Mouse (Mus musculus): Measurements from ENCODE around the gene Vav3. TPM values are rescaled to one million over a fixed set of nuclear protein-coding genes. Genes with fewer than 3 reads are reported as not detected.

The Vav3 gene
- polyA plus RNA-seq, 1 experiment from 2014 or later = 12.9 TPM

GRCm38 (mm10) chr3:109640796-109641195, 300.3 kb downstream of the Vav3 start:
- Histone ChIP-seq H3K27ac (ENCODE audit: low read depth, low read length) (no peak overlapping the region), H3K4me3 (ENCODE audit: low read depth, low read length) (no peak overlapping the region), H3K9me3 (replicated peaks; ENCODE audit: control insufficient read depth, low read length) (no peaks in the 10 kb centered on the region), H3K4me2 (no peak overlapping the region), H3K27me3 (ENCODE audit: control insufficient read depth, insufficient read depth, low read length) (no peaks in the 10 kb centered on the region), H3K36me3 (ENCODE audit: control insufficient read depth, insufficient read depth, low read length) (no peaks in the 10 kb centered on the region), H3K4me1 (ENCODE audit: control insufficient read depth, insufficient read depth, low read length) (no peaks in the 10 kb centered on the region), H3K9ac (ENCODE audit: low read depth, low read length) (no peak overlapping the region)
- WGBS (ENCODE audit: insufficient replicate concordance) = 82% methylated on average over 4 of the region's 4 CpGs
- ATAC-seq (replicated peaks; ENCODE audit: insufficient number of reproducible peaks, low FRiP score, low TSS enrichment) = no peak

- no peaks in the 10 kb centered on the region for H3K36me3 ChIP-seq (ENCODE audit: control insufficient read depth, insufficient read depth, low read length)
- no peak overlapping the region for H3K9ac ChIP-seq (ENCODE audit: low read depth, low read length)
- no peak overlapping the region for H3K4me3 ChIP-seq (ENCODE audit: low read depth, low read length)
- no peaks in the 10 kb centered on the region for H3K9me3 ChIP-seq (replicated peaks; ENCODE audit: control insufficient read depth, low read length)
- whole genome bisulfite sequencing (ENCODE audit: insufficient replicate concordance) = 86% methylated on average over 2 of the region's 2 CpGs
- ATAC-seq (replicated peaks; ENCODE audit: insufficient number of reproducible peaks, low FRiP score, low TSS enrichment) = no peak
- no peak overlapping the region for H3K27ac ChIP-seq (ENCODE audit: low read depth, low read length)
- H3K4me1 ChIP-seq (ENCODE audit: control insufficient read depth, insufficient read depth, low read length) = no peaks in the 10 kb centered on the region
- H3K27me3 ChIP-seq (ENCODE audit: control insufficient read depth, insufficient read depth, low read length) = no peaks in the 10 kb centered on the region
- H3K4me2 ChIP-seq = no peak overlapping the region
Measured at GRCm38 (mm10) chr3:109648242-109648641, 307.8 kb downstream of the Vav3 start.

GRCm38 (mm10) chr3:109651479-109651878, 311.0 kb downstream of the Vav3 start:
- Histone ChIP-seq H3K27ac (ENCODE audit: low read depth, low read length) (no peak overlapping the region), H3K4me1 (ENCODE audit: control insufficient read depth, insufficient read depth, low read length) (no peaks in the 10 kb centered on the region), H3K36me3 (ENCODE audit: control insufficient read depth, insufficient read depth, low read length) (no peaks in the 10 kb centered on the region), H3K4me2 (no peak overlapping the region), H3K4me3 (ENCODE audit: low read depth, low read length) (no peak overlapping the region), H3K9ac (ENCODE audit: low read depth, low read length) (no peak overlapping the region), H3K27me3 (ENCODE audit: control insufficient read depth, insufficient read depth, low read length) (no peaks in the 10 kb centered on the region), H3K9me3 (replicated peaks; ENCODE audit: control insufficient read depth, low read length) (no peaks in the 10 kb centered on the region)
- 87% methylated on average over 3 of the region's 3 CpGs for WGBS (ENCODE audit: insufficient replicate concordance)
- no peak for ATAC-seq (replicated peaks; ENCODE audit: insufficient number of reproducible peaks, low FRiP score, low TSS enrichment)

- 81% methylated on average over 12 of the region's 12 CpGs for WGBS (ENCODE audit: insufficient replicate concordance)
- Histone ChIP-seq H3K4me1 (ENCODE audit: control insufficient read depth, insufficient read depth, low read length) (no peaks in the 10 kb centered on the region), H3K36me3 (ENCODE audit: control insufficient read depth, insufficient read depth, low read length) (no peaks in the 10 kb centered on the region), H3K9ac (ENCODE audit: low read depth, low read length) (no peak overlapping the region), H3K4me3 (ENCODE audit: low read depth, low read length) (no peak overlapping the region), H3K27ac (ENCODE audit: low read depth, low read length) (no peak overlapping the region), H3K9me3 (replicated peaks; ENCODE audit: control insufficient read depth, low read length) (no peaks in the 10 kb centered on the region), H3K27me3 (ENCODE audit: control insufficient read depth, insufficient read depth, low read length) (no peaks in the 10 kb centered on the region), H3K4me2 (no peak overlapping the region)
- no peak for ATAC-seq (replicated peaks; ENCODE audit: insufficient number of reproducible peaks, low FRiP score, low TSS enrichment)
Measured at GRCm38 (mm10) chr3:109652860-109653631, 312.6 kb downstream of the Vav3 start.

- 92% methylated on average over 4 of the region's 4 CpGs for WGBS (ENCODE audit: insufficient replicate concordance)
- no peaks in the 10 kb centered on the region for H3K36me3 ChIP-seq (ENCODE audit: control insufficient read depth, insufficient read depth, low read length)
- ATAC-seq (replicated peaks; ENCODE audit: insufficient number of reproducible peaks, low FRiP score, low TSS enrichment) = no peak
- H3K9ac ChIP-seq (ENCODE audit: low read depth, low read length) = no peak overlapping the region
- no peaks in the 10 kb centered on the region for H3K4me1 ChIP-seq (ENCODE audit: control insufficient read depth, insufficient read depth, low read length)
- H3K4me3 ChIP-seq (ENCODE audit: low read depth, low read length) = no peak overlapping the region
- no peak overlapping the region for H3K27ac ChIP-seq (ENCODE audit: low read depth, low read length)
- H3K4me2 ChIP-seq = no peak overlapping the region
- H3K9me3 ChIP-seq (replicated peaks; ENCODE audit: control insufficient read depth, low read length) = no peaks in the 10 kb centered on the region
- no peaks in the 10 kb centered on the region for H3K27me3 ChIP-seq (ENCODE audit: control insufficient read depth, insufficient read depth, low read length)
Measured at GRCm38 (mm10) chr3:109654386-109654785, 313.9 kb downstream of the Vav3 start.

GRCm38 (mm10) chr3:109671716-109672115, 331.3 kb downstream of the Vav3 start:
- Histone ChIP-seq H3K4me1 (ENCODE audit: control insufficient read depth, insufficient read depth, low read length) (no peaks in the 10 kb centered on the region), H3K36me3 (ENCODE audit: control insufficient read depth, insufficient read depth, low read length) (no peaks in the 10 kb centered on the region), H3K27me3 (ENCODE audit: control insufficient read depth, insufficient read depth, low read length) (no peaks in the 10 kb centered on the region), H3K9me3 (replicated peaks; ENCODE audit: control insufficient read depth, low read length) (no peaks in the 10 kb centered on the region), H3K4me2 (no peak overlapping the region), H3K27ac (ENCODE audit: low read depth, low read length) (no peak overlapping the region), H3K4me3 (ENCODE audit: low read depth, low read length) (no peak overlapping the region), H3K9ac (ENCODE audit: low read depth, low read length) (no peak overlapping the region)
- ATAC-seq (replicated peaks; ENCODE audit: insufficient number of reproducible peaks, low FRiP score, low TSS enrichment) = no peak
- 86% methylated on average over 4 of the region's 4 CpGs for WGBS (ENCODE audit: insufficient replicate concordance)

- no peak overlapping the region for H3K9ac ChIP-seq (ENCODE audit: low read depth, low read length)
- WGBS (ENCODE audit: insufficient replicate concordance) = 75% methylated on average over 1 of the region's 1 CpGs
- H3K4me1 ChIP-seq (ENCODE audit: control insufficient read depth, insufficient read depth, low read length) = no peaks in the 10 kb centered on the region
- H3K4me2 ChIP-seq = no peak overlapping the region
- ATAC-seq (replicated peaks; ENCODE audit: insufficient number of reproducible peaks, low FRiP score, low TSS enrichment) = no peak
- H3K27me3 ChIP-seq (ENCODE audit: control insufficient read depth, insufficient read depth, low read length) = no peaks in the 10 kb centered on the region
- no peaks in the 10 kb centered on the region for H3K9me3 ChIP-seq (replicated peaks; ENCODE audit: control insufficient read depth, low read length)
- H3K4me3 ChIP-seq (ENCODE audit: low read depth, low read length) = no peak overlapping the region
- H3K27ac ChIP-seq (ENCODE audit: low read depth, low read length) = no peak overlapping the region
- H3K36me3 ChIP-seq (ENCODE audit: control insufficient read depth, insufficient read depth, low read length) = no peaks in the 10 kb centered on the region
Measured at GRCm38 (mm10) chr3:109672925-109673324, 332.5 kb downstream of the Vav3 start.

- H3K27ac ChIP-seq (ENCODE audit: low read depth, low read length) = no peak overlapping the region
- no peak for ATAC-seq (replicated peaks; ENCODE audit: insufficient number of reproducible peaks, low FRiP score, low TSS enrichment)
- 82% methylated on average over 2 of the region's 2 CpGs for WGBS (ENCODE audit: insufficient replicate concordance)
- no peaks in the 10 kb centered on the region for H3K36me3 ChIP-seq (ENCODE audit: control insufficient read depth, insufficient read depth, low read length)
- H3K4me2 ChIP-seq = no peak overlapping the region
- H3K9me3 ChIP-seq (replicated peaks; ENCODE audit: control insufficient read depth, low read length) = no peaks in the 10 kb centered on the region
- H3K4me1 ChIP-seq (ENCODE audit: control insufficient read depth, insufficient read depth, low read length) = no peaks in the 10 kb centered on the region
- H3K9ac ChIP-seq (ENCODE audit: low read depth, low read length) = no peak overlapping the region
- no peaks in the 10 kb centered on the region for H3K27me3 ChIP-seq (ENCODE audit: control insufficient read depth, insufficient read depth, low read length)
- H3K4me3 ChIP-seq (ENCODE audit: low read depth, low read length) = no peak overlapping the region
Measured at GRCm38 (mm10) chr3:109680281-109680680, 339.8 kb downstream of the Vav3 start.

- Histone ChIP-seq H3K9me3 (replicated peaks; ENCODE audit: control insufficient read depth, low read length) (no peaks in the 10 kb centered on the region), H3K27ac (ENCODE audit: low read depth, low read length) (no peak overlapping the region), H3K36me3 (ENCODE audit: control insufficient read depth, insufficient read depth, low read length) (no peaks in the 10 kb centered on the region), H3K4me2 (no peak overlapping the region), H3K4me1 (ENCODE audit: control insufficient read depth, insufficient read depth, low read length) (no peaks in the 10 kb centered on the region), H3K4me3 (ENCODE audit: low read depth, low read length) (no peak overlapping the region), H3K27me3 (ENCODE audit: control insufficient read depth, insufficient read depth, low read length) (no peaks in the 10 kb centered on the region), H3K9ac (ENCODE audit: low read depth, low read length) (no peak overlapping the region)
- no peak for ATAC-seq (replicated peaks; ENCODE audit: insufficient number of reproducible peaks, low FRiP score, low TSS enrichment)
- WGBS (ENCODE audit: insufficient replicate concordance) = 85% methylated on average over 5 of the region's 5 CpGs
Measured at GRCm38 (mm10) chr3:109681863-109682262, 341.4 kb downstream of the Vav3 start.
